Mouse (Mus musculus) E14TG2a.4 (cell line): ENCODE measurements around the gene Aldob.

ENCODE experiments used
- CTCF ChIP-seq: conservative IDR thresholded peaks from 2 replicates; pipeline ENCODE4 v1.5.1; 2014; ENCODE audit warnings: low read length
- NANOG ChIP-seq: IDR thresholded peaks from 2 replicates; pipeline ENCODE4 v1.6.1; 2014; ENCODE audit warnings: borderline replicate concordance, low read length, mixed read lengths
- POU5F1 ChIP-seq: IDR thresholded peaks from 2 replicates; pipeline ENCODE4 v1.6.1; 2014; ENCODE audit warnings: low read length, borderline replicate concordance

DNA sequence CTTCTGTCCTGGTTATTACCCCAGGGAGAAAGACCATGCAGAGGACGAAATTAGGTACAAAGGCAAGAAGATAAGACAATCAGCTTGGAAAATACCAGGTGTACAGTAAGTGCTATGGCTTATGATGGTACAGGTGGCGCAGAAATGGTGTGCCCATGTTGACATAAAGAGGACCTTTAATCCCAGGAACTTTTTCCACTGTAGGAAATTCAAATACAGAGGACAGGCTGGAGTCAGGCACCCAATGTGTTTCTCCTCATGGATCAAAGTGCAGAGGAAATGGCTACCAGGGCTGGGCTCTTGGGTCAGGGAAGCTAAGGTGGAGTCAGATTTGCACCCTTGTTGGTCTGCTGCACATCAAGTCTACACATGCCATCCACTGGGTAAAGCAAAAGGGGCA is 40.8 kb upstream of the Aldob start:
- TF ChIP-seq CTCF (no peak), NANOG (no peak), POU5F1 (no peak)
